Mouse (Mus musculus): ENCODE results near the gene Boc.

GRCm38 (mm10) chr16:44508772-44509171 lies 49.9 kb downstream of the Boc start:
- TF ChIP-seq CTCF (IDR thresholded peaks at IDR 0.05; ENCODE audit: low read depth, low read length) = no peak
- TF ChIP-seq POLR2A (IDR thresholded peaks at IDR 0.05; ENCODE audit: extremely low read depth, insufficient read depth, low read length) = no peak
